Mouse (Mus musculus): ENCODE data around the gene Rdh16.
"Not testable (repeated sequence)": the region's sequence is repeated elsewhere in the genome, so short reads cannot be mapped to it uniquely, and the experiment has no call there.

- TF ChIP-seq CTCF (IDR thresholded peaks at IDR 0.05; ENCODE audit: low read depth); EP300 (optimal IDR thresholded peaks at IDR 0.05): not testable (repeated sequence)
These were observed 18.6 kb upstream of the Rdh16 start for GRCm38 (mm10) chr10:127782321-127782720.
